Mouse (Mus musculus) midbrain, embryonic 14.5 days (tissue): Measurements from ENCODE around the gene Cysltr2. TPM values are rescaled to one million over a fixed set of nuclear protein-coding genes. Genes with fewer than 3 reads are reported as not detected.

Experiments
- ATAC-seq: fragments of 200-750 bp; cut with Nextera tagmentation; 2 replicates; pipeline ENCODE4 v1.8.0; 2017; ENCODE audit warnings: moderate number of reproducible peaks, moderate library complexity; ENCODE audit not compliant: low FRiP score, low TSS enrichment
- DNase-seq: peaks from one replicate; pipeline ENCODE4 v3.0.0-alpha.2; 2015
- H3K27ac ChIP-seq: fragments of 300-500 bp; sonication (generic); replicated peaks from 2 replicates; pipeline ENCODE4 v1.5.1; 2014; ENCODE audit warnings: mild to moderate bottlenecking, low read depth, low read length, moderate library complexity
- H3K27me3 ChIP-seq: fragments of 300-500 bp; sonication (generic); 2 replicates; pipeline ENCODE4 v1.6.1; 2014; ENCODE audit warnings: low read length, control low read depth, mixed read lengths; ENCODE audit not compliant: control insufficient read depth, insufficient read depth
- H3K36me3 ChIP-seq: fragments of 300-500 bp; sonication (generic); 2 replicates; pipeline ENCODE4 v1.6.1; 2014; ENCODE audit warnings: low read length, control low read depth; ENCODE audit not compliant: control insufficient read depth, insufficient read depth
- H3K4me1 ChIP-seq: fragments of 300-500 bp; sonication (generic); 2 replicates; pipeline ENCODE4 v1.6.1; 2014; ENCODE audit warnings: mild to moderate bottlenecking, antibody characterized with exemption, low read length, control low read depth; ENCODE audit not compliant: control insufficient read depth, insufficient read depth
- H3K4me2 ChIP-seq: fragments of 300-500 bp; sonication (generic); 2 replicates; pipeline ENCODE4 v1.6.1; 2014; ENCODE audit warnings: mild to moderate bottlenecking, low read length, moderate library complexity
- H3K4me3 ChIP-seq: fragments of 300-500 bp; sonication (generic); replicated peaks from 2 replicates; pipeline ENCODE4 v1.5.1; 2014; ENCODE audit warnings: low read depth, low read length
- H3K9ac ChIP-seq: fragments of 300-500 bp; sonication (generic); replicated peaks from 2 replicates; pipeline ENCODE4 v1.6.1; 2014; ENCODE audit warnings: mild to moderate bottlenecking, low read length, moderate library complexity
- H3K9me3 ChIP-seq: fragments of 300-500 bp; sonication (generic); 2 replicates; pipeline ENCODE4 v1.6.1; 2016; ENCODE audit warnings: low read length, control low read depth, mixed read lengths; ENCODE audit not compliant: control insufficient read depth
- WGBS: fragments of 180-500 bp; shearing (Covaris S2); extraction: QIAGEN DNeasy Blood & Tissue Kit; methylation state at CpG from one replicate; pipeline ENCODE4 v1.1.7; 2014; 5-methylcytosine and 5-hydroxymethylcytosine counted together
- polyA plus RNA-seq: library from polyadenylated mRNA; unstranded; fragments of >200 nt; fragmentation: Nextera tagmentation; extraction: Ambion mirVana; gene quantifications from 2 replicates; pipeline ENCODE4 v1.2.1, GENCODE M21; 2014

The Cysltr2 gene
- polyA plus RNA-seq, 1 experiment from 2014 or later: 0.16 TPM

- Histone ChIP-seq H3K4me3 (no peak overlapping the region), H3K9ac (no peak overlapping the region), H3K36me3 (no peaks in the 10 kb centered on the region), H3K4me1 (no peaks in the 10 kb centered on the region), H3K27me3 (no peaks in the 10 kb centered on the region), H3K4me2 (no peak overlapping the region), H3K9me3 (no peaks in the 10 kb centered on the region), H3K27ac (no peak overlapping the region)
- 76% methylated on average over 9 of the region's 9 CpGs for WGBS
- ATAC-seq (no peak), DNase-seq (no peak)
These were observed 35.0 kb downstream of the Cysltr2 start for GRCm38 (mm10) chr14:73013723-73014544.

GRCm38 (mm10) chr14:73001814-73002213 lies 47.1 kb downstream of the Cysltr2 start:
- Histone ChIP-seq H3K4me3 (no peak overlapping the region), H3K4me1 (no peaks in the 10 kb centered on the region; the same call in 1 of the 2 replicates), H3K4me2 (no peak overlapping the region), H3K36me3 (no peaks in the 10 kb centered on the region), H3K27ac (no peak overlapping the region), H3K9ac (no peak overlapping the region), H3K27me3 (no peaks in the 10 kb centered on the region), H3K9me3 (no peaks in the 10 kb centered on the region)
- no peak for DNase-seq
- WGBS: 94% methylated on average over 4 of the region's 4 CpGs
- ATAC-seq: no peak

GRCm38 (mm10) chr14:73000325-73000724 lies 48.6 kb downstream of the Cysltr2 start:
- H3K27me3 ChIP-seq: no peaks in the 10 kb centered on the region
- H3K27ac ChIP-seq: no peak overlapping the region
- DNase-seq: peak; percentile 81
- no peak overlapping the region for H3K4me3 ChIP-seq
- no peaks in the 10 kb centered on the region for H3K36me3 ChIP-seq
- H3K9me3 ChIP-seq: no peaks in the 10 kb centered on the region
- no peaks in the 10 kb centered on the region; the same call in 1 of the 2 replicates for H3K4me1 ChIP-seq
- no peak overlapping the region for H3K4me2 ChIP-seq
- 51% methylated on average over 10 of the region's 10 CpGs for WGBS
- no peak overlapping the region for H3K9ac ChIP-seq
- no peak for ATAC-seq

GRCm38 (mm10) chr14:72998111-72998510 lies 50.8 kb downstream of the Cysltr2 start:
- DNase-seq (peak; percentile 49), ATAC-seq (no peak)
- no peaks in the 10 kb centered on the region for H3K27me3 ChIP-seq
- H3K27ac ChIP-seq: no peak overlapping the region
- no peak overlapping the region for H3K9ac ChIP-seq
- no peaks in the 10 kb centered on the region for H3K9me3 ChIP-seq
- 13% methylated on average over 6 of the region's 6 CpGs for WGBS
- no peak overlapping the region for H3K4me3 ChIP-seq
- H3K36me3 ChIP-seq: no peaks in the 10 kb centered on the region
- no peaks in the 10 kb centered on the region; the same call in 1 of the 2 replicates for H3K4me1 ChIP-seq
- H3K4me2 ChIP-seq: no peak overlapping the region

- H3K27me3 ChIP-seq: no peaks in the 10 kb centered on the region
- H3K9me3 ChIP-seq: no peaks in the 10 kb centered on the region
- no peak overlapping the region for H3K9ac ChIP-seq
- 0 out of 2 replicates have a peak, but pooled peaks cover 2% of the 10 kb centered on the region for H3K4me1 ChIP-seq
- no peak overlapping the region for H3K4me3 ChIP-seq
- H3K4me2 ChIP-seq: no peak overlapping the region
- ATAC-seq: no peak
- H3K27ac ChIP-seq: no peak overlapping the region
- no peak for DNase-seq
- H3K36me3 ChIP-seq: no peaks in the 10 kb centered on the region
- 87% methylated on average over 2 of the region's 2 CpGs for WGBS
These were observed 62.9 kb downstream of the Cysltr2 start for GRCm38 (mm10) chr14:72986044-72986443.

- H3K27ac ChIP-seq: no peak overlapping the region
- no peak for ATAC-seq
- H3K9me3 ChIP-seq: no peaks in the 10 kb centered on the region
- no peak overlapping the region for H3K4me2 ChIP-seq
- no peak overlapping the region for H3K4me3 ChIP-seq
- no peaks in the 10 kb centered on the region for H3K36me3 ChIP-seq
- 0 out of 2 replicates have a peak, but pooled peaks cover 2% of the 10 kb centered on the region for H3K4me1 ChIP-seq
- no peak for DNase-seq
- H3K9ac ChIP-seq: no peak overlapping the region
- 93% methylated on average over 5 of the region's 5 CpGs for WGBS
- no peaks in the 10 kb centered on the region for H3K27me3 ChIP-seq
These were observed 63.8 kb downstream of the Cysltr2 start for GRCm38 (mm10) chr14:72985113-72985512.

GRCm38 (mm10) chr14:72983456-72983855 lies 65.5 kb downstream of the Cysltr2 start:
- H3K4me2 ChIP-seq: peak overlapping the region; percentile 49
- ATAC-seq (peak; percentile 86), DNase-seq (peak; percentile 95)
- peak overlapping the region; percentile 57 for H3K27ac ChIP-seq
- WGBS: 8% methylated on average over 11 of the region's 11 CpGs
- no peaks in the 10 kb centered on the region for H3K36me3 ChIP-seq
- H3K4me1 ChIP-seq: 0 out of 2 replicates have a peak, but pooled peaks cover 2% of the 10 kb centered on the region
- H3K9me3 ChIP-seq: no peaks in the 10 kb centered on the region
- no peaks in the 10 kb centered on the region for H3K27me3 ChIP-seq
- H3K9ac ChIP-seq: peak overlapping the region; percentile 27
- H3K4me3 ChIP-seq: peak overlapping the region; percentile 12; the same call in 1 of the 2 replicates

GRCm38 (mm10) chr14:72982981-72983436 lies 65.9 kb downstream of the Cysltr2 start:
- peak; percentile 34 for DNase-seq
- peak overlapping the region; percentile 27 for H3K9ac ChIP-seq
- peak overlapping the region; percentile 49 for H3K4me2 ChIP-seq
- peak overlapping the region; percentile 57 for H3K27ac ChIP-seq
- H3K4me3 ChIP-seq: peak overlapping the region; percentile 12; the same call in 1 of the 2 replicates
- no peaks in the 10 kb centered on the region for H3K36me3 ChIP-seq
- H3K4me1 ChIP-seq: 0 out of 2 replicates have a peak, but pooled peaks cover 2% of the 10 kb centered on the region
- H3K9me3 ChIP-seq: no peaks in the 10 kb centered on the region
- no peaks in the 10 kb centered on the region for H3K27me3 ChIP-seq
- 59% methylated on average over 12 of the region's 12 CpGs for WGBS
- peak; percentile 21; the same call in 1 of the 2 replicates for ATAC-seq
